Mouse (Mus musculus) hematopoietic multipotent progenitor cell, adult 10-12 weeks (in vitro differentiated cells): ENCODE results near the gene Olfr1432. TPM values are rescaled to one million over a fixed set of nuclear protein-coding genes. Genes with fewer than 3 reads are reported as not detected.

Experiments used
- polyA plus RNA-seq: library from polyadenylated mRNA; stranded (reverse); fragments of >175 nt; gene quantifications from 2 replicates; pipeline ENCODE4 v1.2.3, GENCODE M21; 2012; ENCODE audit warnings: low replicate concordance

Gene Olfr1432
- not detected in 2 replicates for polyA plus RNA-seq

DNA sequence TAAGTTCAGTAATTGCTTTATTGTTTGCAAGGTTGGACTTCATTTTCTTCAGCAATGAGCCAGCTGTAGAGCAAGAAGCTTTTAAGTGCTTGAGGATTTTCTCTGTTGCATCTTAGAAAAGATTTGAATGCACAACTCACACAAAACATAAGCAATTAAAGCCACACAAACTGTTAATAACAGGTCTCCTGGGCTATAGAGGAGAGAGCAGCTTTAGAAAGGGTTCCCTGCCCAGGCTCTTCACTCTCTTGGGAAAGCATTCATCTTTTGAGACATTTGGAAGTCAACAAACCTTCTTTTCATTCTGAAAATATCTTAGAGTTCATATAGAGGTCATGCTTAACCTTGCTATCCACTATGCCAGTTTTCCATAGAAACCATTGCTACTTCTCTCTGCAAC lies at the start of gene Olfr1432:
TSS of gene Olfr1432 (minus strand) at position 101 of the 400 bp plus-strand sequence.

DNA sequence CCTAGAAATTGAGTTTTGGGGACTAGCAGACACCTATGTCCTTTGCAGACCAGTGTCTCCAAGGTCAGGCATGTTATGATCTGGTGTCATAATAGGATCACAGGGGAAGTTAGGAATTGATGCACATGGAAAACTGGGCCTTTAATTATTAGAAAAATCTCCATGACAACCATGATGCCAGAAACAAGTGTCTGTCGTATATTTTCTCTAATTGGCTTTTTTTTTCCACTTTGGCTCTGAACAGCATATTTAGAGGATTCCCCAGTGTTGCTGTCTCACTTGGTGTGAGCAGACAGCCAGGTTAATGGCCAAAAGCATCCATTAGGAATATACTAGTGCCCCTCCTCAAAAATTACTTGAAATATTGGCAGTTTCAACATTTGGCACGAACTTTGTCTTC lies 47.2 kb upstream of the Olfr1432 start, which contains the start of gene Olfr1434:
TSS of gene Olfr1434 (plus strand) at position 301 of the 400 bp plus-strand sequence.

DNA sequence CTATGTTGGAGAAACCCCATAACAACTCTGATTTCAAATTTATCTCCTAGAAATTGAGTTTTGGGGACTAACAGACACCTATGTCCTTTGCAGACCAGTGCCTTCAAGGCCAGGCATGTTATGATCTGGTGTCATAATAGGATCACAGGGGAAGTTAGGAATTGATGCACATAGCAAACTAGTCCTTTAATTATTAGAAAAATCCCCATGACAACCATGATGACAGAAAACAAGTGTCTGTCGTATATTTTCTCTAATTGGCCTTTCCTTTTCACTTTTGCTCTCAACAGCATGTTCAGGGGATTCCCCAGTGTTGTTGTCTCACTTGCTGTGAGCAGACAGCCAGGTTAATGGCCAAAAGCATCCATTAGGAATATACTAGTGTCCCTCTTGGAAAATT lies 28.3 kb upstream of the Olfr1432 start, which contains the start of gene Olfr235:
TSS of gene Olfr235 (plus strand) at position 301 of the 400 bp plus-strand sequence.

GRCm38 (mm10) chr19:12241559-12241958 lies 9.2 kb upstream of the Olfr1432 start, which contains the start of gene Olfr262:
TSS of gene Olfr262 (minus strand) at chr19:12241659.

DNA sequence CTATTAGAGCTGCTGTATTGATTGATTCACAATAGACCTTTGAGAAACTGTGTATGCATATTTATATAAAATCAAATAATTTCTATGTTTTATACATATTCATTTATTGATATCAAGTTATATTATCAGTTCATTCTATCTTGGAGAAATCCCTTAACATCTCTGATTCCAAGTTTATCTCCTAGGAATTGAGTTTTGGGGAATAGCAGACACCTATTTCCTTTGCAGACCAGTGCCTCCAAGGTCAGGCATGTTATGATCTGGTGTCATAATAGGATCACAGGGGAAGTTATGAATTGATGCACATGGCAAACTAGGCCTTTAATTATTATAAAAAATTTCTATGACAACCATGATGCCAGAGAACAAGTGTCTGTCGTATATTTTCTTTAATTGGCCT lies 32.1 kb downstream of the Olfr1432 start, which contains the start of gene Olfr1431:
TSS of gene Olfr1431 (plus strand) at position 301 of the 400 bp plus-strand sequence.

Other genes starting within 250 kb of the Olfr1432 start
- 0.02 TPM in 1 of 2 replicates, not detected in the other for gene Olfr1423, start 191.3 kb downstream of the Olfr1432 start, polyA plus RNA-seq
- gene Olfr1424, start 169.9 kb downstream of the Olfr1432 start, polyA plus RNA-seq = not detected in 2 replicates
- 0.20 TPM in 1 of 2 replicates, not detected in the other for gene Olfr1425, start 154.9 kb downstream of the Olfr1432 start, polyA plus RNA-seq
- gene Olfr1426, start 140.6 kb downstream of the Olfr1432 start, polyA plus RNA-seq = not detected in 2 replicates
- gene Olfr1427, start 129.3 kb downstream of the Olfr1432 start, polyA plus RNA-seq = not detected in 2 replicates
- gene Olfr1428, start 116.7 kb downstream of the Olfr1432 start, polyA plus RNA-seq = not detected in 2 replicates
- not detected in 2 replicates for gene Olfr76, start 109.4 kb downstream of the Olfr1432 start, polyA plus RNA-seq
- not detected in 2 replicates for gene Olfr1555-ps1, start 62.5 kb downstream of the Olfr1432 start, polyA plus RNA-seq
- not detected in 2 replicates for gene Olfr1431, start 32.0 kb downstream of the Olfr1432 start, polyA plus RNA-seq
- not detected in 2 replicates for gene Olfr262, start 9.1 kb upstream of the Olfr1432 start, polyA plus RNA-seq
- not detected in 2 replicates for gene Olfr235, start 28.4 kb upstream of the Olfr1432 start, polyA plus RNA-seq
- 0.15 TPM in 1 of 2 replicates, not detected in the other for gene Olfr1434, start 47.3 kb upstream of the Olfr1432 start, polyA plus RNA-seq
- gene Olfr1436, start 66.5 kb upstream of the Olfr1432 start, polyA plus RNA-seq = not detected in 2 replicates
- not detected in 2 replicates for gene Olfr1437, start 92.5 kb upstream of the Olfr1432 start, polyA plus RNA-seq
- not detected in 2 replicates for gene Olfr1438-ps1, start 103.3 kb upstream of the Olfr1432 start, polyA plus RNA-seq
- gene Olfr1440, start 154.7 kb upstream of the Olfr1432 start, polyA plus RNA-seq = not detected in 2 replicates
- gene Olfr1441, start 184.8 kb upstream of the Olfr1432 start, polyA plus RNA-seq = not detected in 2 replicates
- gene Pfpl, start 195.3 kb upstream of the Olfr1432 start, polyA plus RNA-seq = not detected in 2 replicates
- 23.5 and 31.3 TPM in 2 replicates for gene Mpeg1, start 228.2 kb upstream of the Olfr1432 start, polyA plus RNA-seq